Mouse (Mus musculus): ENCODE data around the gene Gjb2. TPM values are rescaled to one million over a fixed set of nuclear protein-coding genes. Genes with fewer than 3 reads are reported as not detected.

Gene Gjb2
- polyA plus RNA-seq, 1 experiment: 18.7 TPM

GRCm38 (mm10) chr14:57107091-57107490 is 2.6 kb upstream of the Gjb2 start:
- no peak overlapping the region for H3K4me3 ChIP-seq (replicated peaks; ENCODE audit: extremely low read depth, low read depth, low read length)
- DNase-seq: no peak
- 64% methylated on average over 8 of the region's 8 CpGs for WGBS
- TF ChIP-seq POLR2A (IDR thresholded peaks at IDR 0.05; ENCODE audit: borderline replicate concordance, extremely low read depth, low read depth, low read length): no peak
- no peak for TF ChIP-seq CTCF (IDR thresholded peaks at IDR 0.05; ENCODE audit: insufficient read depth, low read length)
- H3K4me1 ChIP-seq (ENCODE audit: control insufficient read depth, insufficient read depth, low read length): no peaks in the 10 kb centered on the region; the same call in 1 of the 2 replicates

DNA sequence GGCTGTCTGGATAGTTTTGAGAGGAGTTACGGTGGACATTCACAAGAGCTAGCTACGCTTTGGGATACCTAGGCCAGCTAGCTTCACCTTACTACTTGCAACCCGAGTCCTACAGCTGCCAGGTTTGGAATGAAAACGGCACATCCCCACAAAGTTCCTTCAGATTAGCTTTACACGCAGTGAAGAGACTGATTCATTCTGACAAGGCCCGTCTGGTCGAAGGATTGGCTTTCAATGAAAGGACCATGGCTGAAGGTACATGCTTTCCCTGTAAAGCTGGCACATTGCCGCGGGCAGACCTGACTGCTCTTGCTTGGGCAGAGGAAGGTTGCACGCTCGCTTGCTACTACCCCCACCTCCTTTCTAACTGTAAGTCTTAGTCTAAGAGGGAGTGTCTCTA is 1.2 kb upstream of the Gjb2 start:
- no peak for TF ChIP-seq CTCF (IDR thresholded peaks at IDR 0.05; ENCODE audit: insufficient read depth, low read length)
- TF ChIP-seq POLR2A (IDR thresholded peaks at IDR 0.05; ENCODE audit: borderline replicate concordance, extremely low read depth, low read depth, low read length): no peak
- 58% methylated on average over 11 of the region's 11 CpGs for WGBS
- Histone ChIP-seq H3K4me1 (ENCODE audit: control insufficient read depth, insufficient read depth, low read length) (no peaks in the 10 kb centered on the region; the same call in 1 of the 2 replicates), H3K4me3 (replicated peaks; ENCODE audit: extremely low read depth, low read depth, low read length) (no peak overlapping the region)
- DNase-seq: no peak

DNA sequence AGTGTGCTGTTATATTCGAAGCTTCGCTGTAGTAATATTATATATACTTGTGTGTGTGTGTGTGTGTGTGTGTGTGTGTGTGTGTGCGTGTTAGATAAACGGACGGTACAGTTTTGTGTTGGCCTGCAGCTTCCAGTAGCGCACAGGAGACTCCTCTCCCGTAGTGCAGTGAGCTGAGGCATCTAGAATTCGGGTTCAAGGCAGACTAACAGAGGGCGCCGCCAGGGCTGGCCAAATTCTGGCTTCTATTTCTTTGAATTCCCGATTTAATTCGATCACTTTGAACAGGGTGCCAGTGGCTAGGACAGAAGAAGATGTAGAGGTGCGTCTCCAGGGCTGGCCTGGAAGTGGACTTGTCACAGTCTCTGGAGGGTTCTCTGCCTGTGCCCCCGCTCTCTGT is 609 bp upstream of the Gjb2 start:
- Histone ChIP-seq H3K4me1 (ENCODE audit: control insufficient read depth, insufficient read depth, low read length) (no peaks in the 10 kb centered on the region; the same call in 1 of the 2 replicates), H3K4me3 (replicated peaks; ENCODE audit: extremely low read depth, low read depth, low read length) (no peak overlapping the region)
- 20% methylated on average over 14 of the region's 14 CpGs for WGBS
- no peak for DNase-seq
- TF ChIP-seq POLR2A (IDR thresholded peaks at IDR 0.05; ENCODE audit: borderline replicate concordance, extremely low read depth, low read depth, low read length): no peak
- no peak for TF ChIP-seq CTCF (IDR thresholded peaks at IDR 0.05; ENCODE audit: insufficient read depth, low read length)

DNA sequence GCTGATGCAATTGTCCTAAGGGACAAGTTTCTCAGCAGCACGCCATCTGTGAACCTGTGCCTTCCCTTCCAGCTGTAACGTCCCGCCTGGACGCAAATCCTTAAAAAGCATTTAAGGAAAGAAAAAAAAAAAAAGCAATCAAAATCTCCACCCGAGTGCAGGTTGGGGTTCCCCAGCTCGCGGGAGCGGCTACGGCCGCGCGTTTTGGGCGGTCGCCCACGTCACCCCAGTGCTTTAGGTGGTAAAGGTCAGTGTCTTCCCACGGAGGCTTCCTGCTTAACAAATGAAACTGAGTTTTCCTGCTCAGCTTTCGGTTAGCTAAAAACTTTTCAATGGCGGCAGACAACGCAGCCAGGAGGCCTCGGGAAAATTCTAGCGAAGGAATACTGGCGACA is 794 bp downstream of the Gjb2 start:
- TF ChIP-seq POLR2A (IDR thresholded peaks at IDR 0.05; ENCODE audit: borderline replicate concordance, extremely low read depth, low read depth, low read length) (no peak), CTCF (IDR thresholded peaks at IDR 0.05; ENCODE audit: insufficient read depth, low read length) (no peak)
- peak; percentile 15 for DNase-seq
- WGBS: 4% methylated on average over 22 of the region's 22 CpGs

DNA sequence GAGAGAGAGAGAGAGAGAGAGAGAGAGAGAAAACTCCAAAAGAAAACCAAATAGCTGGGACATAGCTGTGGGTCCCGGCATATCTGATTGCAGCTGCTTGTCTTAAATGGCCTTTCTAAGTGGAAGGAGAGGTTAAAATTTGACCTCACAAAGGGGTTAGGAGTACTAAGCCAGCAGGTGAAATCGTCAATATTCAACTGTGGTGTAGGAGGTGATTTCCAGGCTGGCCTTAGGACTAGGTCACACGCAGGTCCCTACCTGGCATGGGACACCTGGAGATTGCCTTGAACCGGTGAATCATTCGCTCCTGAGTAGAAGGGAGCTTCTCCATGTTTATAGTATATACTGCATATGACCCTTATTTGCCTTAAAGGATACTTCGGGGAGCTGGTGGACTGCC is 1.4 kb downstream of the Gjb2 start:
- H3K4me1 ChIP-seq (ENCODE audit: control insufficient read depth, insufficient read depth, low read length): no peaks in the 10 kb centered on the region; the same call in 1 of the 2 replicates
- TF ChIP-seq POLR2A (IDR thresholded peaks at IDR 0.05; ENCODE audit: borderline replicate concordance, extremely low read depth, low read depth, low read length) (no peak), CTCF (IDR thresholded peaks at IDR 0.05; ENCODE audit: insufficient read depth, low read length) (no peak)
- DNase-seq: no peak
- H3K4me3 ChIP-seq (replicated peaks; ENCODE audit: extremely low read depth, low read depth, low read length): no peak overlapping the region
- WGBS: 71% methylated on average over 6 of the region's 6 CpGs

More for the DNA sequence above, 794 bp downstream of the Gjb2 start:
- no peaks in the 10 kb centered on the region; the same call in 1 of the 2 replicates for H3K4me1 ChIP-seq (ENCODE audit: control insufficient read depth, insufficient read depth, low read length)
- peak overlapping the region; percentile 62 for H3K4me3 ChIP-seq (replicated peaks; ENCODE audit: extremely low read depth, low read depth, low read length)

DNA sequence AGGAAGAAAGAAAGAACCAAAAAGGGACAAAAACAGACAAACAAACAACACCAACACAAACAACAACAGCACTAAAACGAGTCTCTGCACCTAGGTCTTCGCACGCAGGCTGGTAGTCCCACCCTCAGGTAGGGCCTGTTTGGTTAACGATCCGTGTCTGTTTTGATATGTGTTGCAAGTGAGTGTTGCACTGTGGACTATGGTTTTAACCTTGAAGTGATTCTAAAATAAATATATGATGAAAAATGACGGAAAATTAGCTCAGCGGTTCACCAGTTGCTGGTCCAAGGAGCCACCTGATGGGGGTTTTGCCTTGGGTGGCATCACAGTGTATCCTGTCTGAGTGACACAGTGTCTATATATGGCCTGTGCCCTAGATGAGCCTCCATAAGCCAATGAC is 2.9 kb downstream of the Gjb2 start:
- TF ChIP-seq POLR2A (IDR thresholded peaks at IDR 0.05; ENCODE audit: borderline replicate concordance, extremely low read depth, low read depth, low read length) (no peak), CTCF (IDR thresholded peaks at IDR 0.05; ENCODE audit: insufficient read depth, low read length) (no peak)
- no peak for DNase-seq
- H3K4me1 ChIP-seq (ENCODE audit: control insufficient read depth, insufficient read depth, low read length): no peaks in the 10 kb centered on the region; the same call in 1 of the 2 replicates
- no peak overlapping the region for H3K4me3 ChIP-seq (replicated peaks; ENCODE audit: extremely low read depth, low read depth, low read length)
- 69% methylated on average over 7 of the region's 7 CpGs for WGBS

DNA sequence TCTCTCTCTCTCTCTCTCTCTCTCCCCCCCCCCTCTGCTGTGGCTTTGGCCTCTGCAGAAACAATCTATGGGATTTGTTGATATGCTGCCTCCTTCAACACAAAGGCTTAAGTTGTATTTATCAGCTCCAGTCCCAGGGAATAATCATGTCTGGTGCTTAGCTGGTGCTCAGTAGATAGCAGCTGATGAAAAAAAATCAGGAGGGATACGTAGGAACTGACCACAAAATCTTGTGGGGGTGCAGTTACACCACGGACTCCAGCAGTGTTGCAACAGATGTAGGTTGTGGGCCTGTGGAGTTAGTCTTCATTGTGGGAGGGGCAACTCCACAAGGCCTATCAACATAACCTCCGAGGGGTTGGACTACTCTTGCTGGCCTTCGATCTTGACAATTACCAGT is 8.6 kb downstream of the Gjb2 start:
- TF ChIP-seq POLR2A (IDR thresholded peaks at IDR 0.05; ENCODE audit: borderline replicate concordance, extremely low read depth, low read depth, low read length) (no peak), CTCF (IDR thresholded peaks at IDR 0.05; ENCODE audit: insufficient read depth, low read length) (no peak)
- WGBS: 63% methylated on average over 4 of the region's 4 CpGs
- Histone ChIP-seq H3K4me3 (replicated peaks; ENCODE audit: extremely low read depth, low read depth, low read length) (no peak overlapping the region), H3K4me1 (ENCODE audit: control insufficient read depth, insufficient read depth, low read length) (no peaks in the 10 kb centered on the region)
- DNase-seq: no peak

DNA sequence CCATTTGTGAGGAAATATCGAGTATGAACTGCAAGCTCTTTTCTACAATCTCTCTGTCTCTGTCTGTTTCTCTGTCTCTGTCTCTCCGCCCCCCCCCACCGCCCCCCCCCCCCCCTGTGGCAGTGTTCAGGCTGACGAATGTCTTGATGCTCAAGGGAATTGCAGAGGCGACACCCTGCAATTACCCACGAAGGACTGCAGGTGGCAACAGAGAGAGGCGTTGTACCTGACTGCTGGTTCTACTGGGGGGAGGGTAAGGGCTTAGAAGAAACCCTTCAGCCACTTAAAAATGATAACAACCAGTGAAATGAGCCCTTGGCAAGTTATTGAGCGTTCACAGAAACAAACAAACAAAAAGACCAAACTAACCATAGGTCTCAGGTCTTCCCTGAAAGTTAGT is 11.5 kb downstream of the Gjb2 start:
- 8% methylated on average over 8 of the region's 8 CpGs for WGBS
- peak; percentile 27 for DNase-seq
- no peak overlapping the region for H3K4me3 ChIP-seq (replicated peaks; ENCODE audit: extremely low read depth, low read depth, low read length)

DNA sequence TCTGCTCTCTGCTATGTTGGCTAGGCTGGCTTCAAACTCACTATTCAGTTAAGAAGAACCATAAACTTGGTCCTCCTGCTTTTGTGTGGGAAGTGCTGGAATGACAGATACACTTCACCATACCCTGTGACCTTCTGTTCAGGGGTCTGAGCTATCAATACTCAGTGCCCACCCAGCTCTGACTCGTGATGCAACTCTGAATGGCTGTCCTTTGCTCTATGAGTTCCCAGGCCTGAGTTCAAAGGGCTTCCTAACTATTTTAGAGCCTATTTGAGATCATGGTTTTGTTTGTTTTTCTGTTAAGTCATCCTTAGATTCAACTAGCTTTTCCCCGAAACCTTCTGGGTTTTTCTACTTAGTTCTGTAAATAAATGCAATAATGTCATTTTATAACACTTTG is 14.5 kb downstream of the Gjb2 start:
- Histone ChIP-seq H3K4me3 (replicated peaks; ENCODE audit: extremely low read depth, low read depth, low read length) (no peak overlapping the region), H3K4me1 (ENCODE audit: control insufficient read depth, insufficient read depth, low read length) (no peaks in the 10 kb centered on the region; the same call in 1 of the 2 replicates)
- TF ChIP-seq CTCF (IDR thresholded peaks at IDR 0.05; ENCODE audit: insufficient read depth, low read length) (no peak), POLR2A (IDR thresholded peaks at IDR 0.05; ENCODE audit: borderline replicate concordance, extremely low read depth, low read depth, low read length) (no peak)
- 48% methylated on average over 2 of the region's 2 CpGs for WGBS
- no peak for DNase-seq

More for the DNA sequence above, 11.5 kb downstream of the Gjb2 start:
- H3K4me1 ChIP-seq (ENCODE audit: control insufficient read depth, insufficient read depth, low read length): no peaks in the 10 kb centered on the region
- no peak for TF ChIP-seq POLR2A (IDR thresholded peaks at IDR 0.05; ENCODE audit: borderline replicate concordance, extremely low read depth, low read depth, low read length)
- peak; percentile 78 for TF ChIP-seq CTCF (IDR thresholded peaks at IDR 0.05; ENCODE audit: insufficient read depth, low read length)

- WGBS: 83% methylated on average over 7 of the region's 7 CpGs
- TF ChIP-seq POLR2A (IDR thresholded peaks at IDR 0.05; ENCODE audit: borderline replicate concordance, extremely low read depth, low read depth, low read length) (no peak), CTCF (IDR thresholded peaks at IDR 0.05; ENCODE audit: insufficient read depth, low read length) (no peak)
- Histone ChIP-seq H3K4me1 (ENCODE audit: control insufficient read depth, insufficient read depth, low read length) (no peaks in the 10 kb centered on the region; the same call in 1 of the 2 replicates), H3K4me3 (replicated peaks; ENCODE audit: extremely low read depth, low read depth, low read length) (no peak overlapping the region)
- no peak for DNase-seq
These were observed 15.4 kb downstream of the Gjb2 start for GRCm38 (mm10) chr14:57089107-57089506.

All from lung, adult 2 months (tissue).